Mouse (Mus musculus) MEL (cell line): ENCODE measurements at regions not wholly inside any gene's neighbourhood (a gene's known extent, or its start where the extent isn't known, plus 50 kb on each side); places are given as distances from the start of the nearest gene placed in this dataset.

Experiments
- DNase-seq: peaks from one replicate; pipeline ENCODE4 v3.0.0; 2011; ENCODE audit warnings: low read depth, low spot score
- H3K27ac ChIP-seq: 2 replicates; pipeline ENCODE4 v1.5.1; 2012; ENCODE audit warnings: low read depth, mild to moderate bottlenecking, control low read depth, low read length, moderate library complexity; ENCODE audit not compliant: control insufficient read depth
- H3K27me3 ChIP-seq, 2 experiments: fragments of 150-350 bp in 1 of 2; sonication (generic) in 1 of 2; 2 replicates each; pipeline ENCODE4 v1.6.1; 2012; ENCODE audit warnings: low read length in 2 of 2, mild to moderate bottlenecking in 2 of 2, improper control_type of control experiment in 1 of 2, moderate library complexity in 1 of 2; ENCODE audit not compliant: insufficient read depth in 2 of 2, control insufficient read depth in 1 of 2
- H3K36me3 ChIP-seq, 2 experiments: 2 replicates each; pipeline ENCODE4 v1.6.1; 2012 to 2014; ENCODE audit warnings: low read length in 2 of 2, improper control_type of control experiment in 1 of 2, inconsistent platforms in 1 of 2, mild to moderate bottlenecking in 1 of 2; ENCODE audit not compliant: insufficient read depth in 2 of 2, control insufficient read depth in 1 of 2
- H3K4me1 ChIP-seq, 2 experiments: fragments of 150-350 bp in 1 of 2; sonication (generic) in 1 of 2; 2 replicates each; pipeline ENCODE4 v1.6.1; 2012; ENCODE audit warnings: low read length in 2 of 2, improper control_type of control experiment in 1 of 2, mild to moderate bottlenecking in 1 of 2; ENCODE audit not compliant: insufficient read depth in 2 of 2, control insufficient read depth in 1 of 2
- H3K4me3 ChIP-seq, 2 experiments: fragments of 150-350 bp in 1 of 2; sonication (generic) in 1 of 2; 2 replicates each; pipeline ENCODE4 v1.5.1; 2012; ENCODE audit warnings: low read depth in 2 of 2, low read length in 2 of 2, mild to moderate bottlenecking in 2 of 2, moderate library complexity in 2 of 2, control low read depth in 1 of 2, improper control_type of control experiment in 1 of 2; ENCODE audit not compliant: control insufficient read depth in 1 of 2, insufficient read depth in 1 of 2
- H3K79me2 ChIP-seq: 2 replicates; pipeline ENCODE4 v1.6.1; 2012; ENCODE audit warnings: mild to moderate bottlenecking, low read length, moderate library complexity; ENCODE audit not compliant: control insufficient read depth, poor library complexity, insufficient read depth
- H3K9ac ChIP-seq: 2 replicates; pipeline ENCODE4 v1.6.1; 2012; ENCODE audit warnings: low read depth, mild to moderate bottlenecking, control low read depth, low read length, moderate library complexity; ENCODE audit not compliant: control insufficient read depth, poor library complexity, severe bottlenecking
- H3K9me3 ChIP-seq: fragments of 150-350 bp; sonication (generic); replicated peaks from 2 replicates; pipeline ENCODE4 v1.6.1; 2012; ENCODE audit warnings: mild to moderate bottlenecking, low read length, improper control_type of control experiment, moderate library complexity; ENCODE audit not compliant: insufficient read depth
- BHLHE40 ChIP-seq: IDR thresholded peaks from 2 replicates; pipeline ENCODE4 v1.6.1; 2012; ENCODE audit warnings: low read depth, mild to moderate bottlenecking, inconsistent platforms, low read length, improper control_type of control experiment, borderline replicate concordance
- CHD1 ChIP-seq: IDR thresholded peaks from 2 replicates; pipeline ENCODE4 v1.6.1; 2012; ENCODE audit warnings: low read depth, mild to moderate bottlenecking, inconsistent platforms, low read length, improper control_type of control experiment
- E2F4 ChIP-seq: IDR thresholded peaks from 2 replicates; pipeline ENCODE4 v1.6.1; 2011; ENCODE audit warnings: low read depth, low read length, improper control_type of control experiment, borderline replicate concordance
- ELF1 ChIP-seq: IDR thresholded peaks from 2 replicates; pipeline ENCODE4 v1.6.1; 2014; ENCODE audit warnings: low read depth, mild to moderate bottlenecking, inconsistent platforms, low read length, improper control_type of control experiment, moderate library complexity
- ETS1 ChIP-seq: IDR thresholded peaks from 2 replicates; pipeline ENCODE4 v1.6.1; 2012; ENCODE audit warnings: low read depth, mild to moderate bottlenecking, inconsistent platforms, low read length, improper control_type of control experiment, moderate library complexity
- HCFC1 ChIP-seq: IDR thresholded peaks from 2 replicates; pipeline ENCODE4 v1.6.1; 2012; ENCODE audit warnings: low read depth, mild to moderate bottlenecking, inconsistent platforms, low read length, improper control_type of control experiment, moderate library complexity
- KAT2A ChIP-seq: conservative IDR thresholded peaks from 2 replicates; pipeline ENCODE4 v1.6.1; 2012; ENCODE audit warnings: low read depth, low read length, improper control_type of control experiment, inconsistent platforms
- MAFK ChIP-seq: IDR thresholded peaks from 2 replicates; pipeline ENCODE4 v1.6.1; 2011; ENCODE audit warnings: low read depth, mild to moderate bottlenecking, low read length, improper control_type of control experiment, borderline replicate concordance
- MXI1 ChIP-seq: IDR thresholded peaks from 2 replicates; pipeline ENCODE4 v1.6.1; 2011; ENCODE audit warnings: mild to moderate bottlenecking, low read depth, low read length, improper control_type of control experiment
- MYC ChIP-seq: IDR thresholded peaks from 2 replicates; pipeline ENCODE4 v1.6.1; 2011; ENCODE audit warnings: low read depth, mild to moderate bottlenecking, low read length, improper control_type of control experiment, moderate library complexity
- NELFE ChIP-seq: IDR thresholded peaks from 2 replicates; pipeline ENCODE4 v1.6.1; 2011; ENCODE audit warnings: low read depth, low read length, improper control_type of control experiment
- NRF1 ChIP-seq: IDR thresholded peaks from 2 replicates; pipeline ENCODE4 v1.6.1; 2014; ENCODE audit warnings: low read depth, mild to moderate bottlenecking, inconsistent platforms, low read length, improper control_type of control experiment, moderate library complexity; ENCODE audit not compliant: poor library complexity, insufficient read depth, severe bottlenecking
- POLR2A ChIP-seq, 2 experiments: IDR thresholded peaks; 2 replicates each; pipeline ENCODE4 v1.6.1; 2011 to 2012; ENCODE audit warnings: low read length in 2 of 2, mild to moderate bottlenecking in 2 of 2, control low read depth in 1 of 2, improper control_type of control experiment in 1 of 2, low read depth in 1 of 2, moderate library complexity in 1 of 2; ENCODE audit not compliant: control insufficient read depth in 1 of 2, insufficient read depth in 1 of 2, poor library complexity in 1 of 2
- POLR2AphosphoS2 ChIP-seq: IDR thresholded peaks from 2 replicates; pipeline ENCODE4 v1.6.1; 2011; ENCODE audit warnings: low read length, improper control_type of control experiment
- RAD21 ChIP-seq: IDR thresholded peaks from 2 replicates; pipeline ENCODE4 v1.6.1; 2011; ENCODE audit warnings: mild to moderate bottlenecking, low read depth, low read length, improper control_type of control experiment
- SIN3A ChIP-seq: IDR thresholded peaks from 2 replicates; pipeline ENCODE4 v1.6.1; 2012; ENCODE audit warnings: low read length, improper control_type of control experiment, inconsistent platforms
- TAL1 ChIP-seq: IDR thresholded peaks from 2 replicates; pipeline ENCODE4 v1.6.1; 2012; ENCODE audit warnings: mild to moderate bottlenecking, inconsistent platforms, low read length, moderate library complexity, mixed read lengths
- TCF12 ChIP-seq: IDR thresholded peaks from 2 replicates; pipeline ENCODE4 v1.6.1; 2014; ENCODE audit warnings: low read depth, mild to moderate bottlenecking, inconsistent platforms, low read length, improper control_type of control experiment, moderate library complexity
- UBTF ChIP-seq: IDR thresholded peaks from 2 replicates; pipeline ENCODE4 v1.6.1; 2012; ENCODE audit warnings: low read depth, mild to moderate bottlenecking, inconsistent platforms, low read length, improper control_type of control experiment, moderate library complexity, borderline replicate concordance; ENCODE audit not compliant: insufficient read depth
- USF2 ChIP-seq, 2 experiments: IDR thresholded peaks; 2 replicates each; pipeline ENCODE4 v1.6.1; 2011 to 2012; ENCODE audit warnings: improper control_type of control experiment in 2 of 2, low read length in 2 of 2, borderline replicate concordance in 1 of 2, inconsistent platforms in 1 of 2, low read depth in 1 of 2, mild to moderate bottlenecking in 1 of 2; ENCODE audit not compliant: insufficient read depth in 1 of 2
- ZC3H11A ChIP-seq: IDR thresholded peaks from 2 replicates; pipeline ENCODE4 v1.6.1; 2012; ENCODE audit warnings: low read depth, mild to moderate bottlenecking, inconsistent platforms, low read length, improper control_type of control experiment
- ZMIZ1 ChIP-seq: IDR thresholded peaks from 2 replicates; pipeline ENCODE4 v1.6.1; 2012; ENCODE audit warnings: low read depth, mild to moderate bottlenecking, inconsistent platforms, low read length, improper control_type of control experiment, moderate library complexity

GRCm38 (mm10) chr5:97203646-97204045 is 92.2 kb upstream of the Paqr3 start:
- Histone ChIP-seq H3K9me3 (no peaks in the 10 kb centered on the region), H3K36me3 (no peaks in the 10 kb centered on the region)
- no peak for DNase-seq
- TF ChIP-seq ZC3H11A = no peak
- TF ChIP-seq ZMIZ1 = no peak
- no peak for TF ChIP-seq SIN3A
- no peak for TF ChIP-seq MXI1
- no peak for TF ChIP-seq USF2 (IDR thresholded peaks at IDR 0.05; ENCODE audit: borderline replicate concordance in 1 of 2, insufficient read depth in 1 of 2, low read depth in 1 of 2, low read length in 2 of 2)
- TF ChIP-seq POLR2A (IDR thresholded peaks at IDR 0.05; ENCODE audit: control insufficient read depth in 1 of 2, insufficient read depth in 1 of 2, low read depth in 1 of 2, low read length in 2 of 2, poor library complexity in 1 of 2) = no peak
- no peak for TF ChIP-seq UBTF
- no peak for TF ChIP-seq E2F4
- TF ChIP-seq, all 39 proteins: peak for 0
- Histone ChIP-seq H3K79me2 (no peaks in the 10 kb centered on the region), H3K4me1 (no peaks in the 10 kb centered on the region), H3K4me3 (no peak overlapping the region), H3K9ac (no peak overlapping the region), H3K27me3 (no peaks in the 10 kb centered on the region), H3K27ac (no peak overlapping the region)

GRCm38 (mm10) chr5:97202557-97202956 is 91.2 kb upstream of the Paqr3 start:
- no peak for DNase-seq
- H3K27me3 ChIP-seq = no peaks in the 10 kb centered on the region
- H3K79me2 ChIP-seq = no peaks in the 10 kb centered on the region

GRCm38 (mm10) chr5:97200655-97201054 is 89.3 kb upstream of the Paqr3 start:
- H3K4me3 ChIP-seq = no peak overlapping the region
- no peak for DNase-seq
- no peak overlapping the region for H3K27ac ChIP-seq
- no peaks in the 10 kb centered on the region for H3K4me1 ChIP-seq
- no peaks in the 10 kb centered on the region for H3K79me2 ChIP-seq
- no peaks in the 10 kb centered on the region for H3K27me3 ChIP-seq
- no peaks in the 10 kb centered on the region for H3K36me3 ChIP-seq
- H3K9ac ChIP-seq = no peak overlapping the region
- H3K9me3 ChIP-seq = no peaks in the 10 kb centered on the region
- no peak for TF ChIP-seq NRF1
- TF ChIP-seq ZMIZ1 = no peak
- TF ChIP-seq BHLHE40 = no peak
- no peak for TF ChIP-seq RAD21
- TF ChIP-seq E2F4 = no peak
- no peak for TF ChIP-seq ETS1
- TF ChIP-seq NELFE = no peak
- TF ChIP-seq POLR2AphosphoS2 = no peak
- no peak for TF ChIP-seq HCFC1
- TF ChIP-seq POLR2A (IDR thresholded peaks at IDR 0.05; ENCODE audit: control insufficient read depth in 1 of 2, insufficient read depth in 1 of 2, low read depth in 1 of 2, low read length in 2 of 2, poor library complexity in 1 of 2) = no peak
- no peak for TF ChIP-seq TAL1
- TF ChIP-seq MYC = no peak
- no peak for TF ChIP-seq CHD1
- no peak for TF ChIP-seq MAFK
- TF ChIP-seq KAT2A = no peak
- TF ChIP-seq, all 39 proteins: peak for 0

More at GRCm38 (mm10) chr5:97202557-97202956, 91.2 kb upstream of the Paqr3 start:
- H3K9me3 ChIP-seq = no peaks in the 10 kb centered on the region
- no peak for TF ChIP-seq POLR2A (IDR thresholded peaks at IDR 0.05; ENCODE audit: control insufficient read depth in 1 of 2, insufficient read depth in 1 of 2, low read depth in 1 of 2, low read length in 2 of 2, poor library complexity in 1 of 2)
- TF ChIP-seq TCF12 = no peak
- no peak for TF ChIP-seq POLR2AphosphoS2
- no peak for TF ChIP-seq BHLHE40
- TF ChIP-seq ELF1 = no peak
- TF ChIP-seq, all 39 proteins: peak for 0
- H3K27ac ChIP-seq = no peak overlapping the region
- no peaks in the 10 kb centered on the region for H3K36me3 ChIP-seq
- no peak overlapping the region for H3K4me3 ChIP-seq
- no peak overlapping the region for H3K9ac ChIP-seq
- H3K4me1 ChIP-seq = no peaks in the 10 kb centered on the region
